Mouse (Mus musculus) yolk sac, embryonic 10.5 days (tissue): ENCODE measurements at regions not wholly inside any gene's neighbourhood (a gene's known extent, or its start where the extent isn't known, plus 50 kb on each side); places are given as distances from the start of the nearest gene placed in this dataset.

Source experiments
- DNase-seq: peaks from one replicate; pipeline ENCODE4 v3.0.0-alpha.2; 2017; ENCODE audit warnings: low spot score

- DNase-seq, result no peak
Measured at GRCm38 (mm10) chr2:172776485-172776884, 163.6 kb downstream of the Bmp7 start.

GRCm38 (mm10) chr2:172777774-172778173 lies 162.3 kb downstream of the Bmp7 start:
- DNase-seq, result no peak

GRCm38 (mm10) chr2:172779096-172779495 lies 161.0 kb downstream of the Bmp7 start:
- no peak for DNase-seq

GRCm38 (mm10) chr2:172782686-172783085 lies 157.4 kb downstream of the Bmp7 start:
- no peak for DNase-seq

DNA sequence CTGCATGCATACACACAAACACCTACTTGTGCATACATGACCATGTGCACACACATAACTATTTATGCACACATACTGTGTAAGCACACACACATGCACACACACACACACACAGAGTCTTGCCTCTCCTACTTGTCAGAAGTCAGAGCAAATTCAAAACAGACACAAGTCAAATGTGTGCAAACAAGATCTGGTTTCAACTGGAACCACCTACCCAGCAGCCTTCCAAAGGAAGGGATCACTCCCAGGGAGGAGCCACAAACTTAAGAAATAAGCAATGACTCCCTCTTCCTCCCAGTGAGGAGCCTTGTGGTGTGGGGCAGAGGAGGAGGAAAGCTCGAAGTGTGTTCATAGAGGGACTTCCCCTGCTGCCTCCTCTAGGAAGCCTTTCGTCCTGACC lies 153.8 kb downstream of the Bmp7 start:
- no peak for DNase-seq

- DNase-seq, result peak; percentile 30
Measured at GRCm38 (mm10) chr2:172787203-172787944, 152.7 kb downstream of the Bmp7 start.

GRCm38 (mm10) chr2:172789260-172789659 lies 150.9 kb downstream of the Bmp7 start:
- no peak for DNase-seq

DNA sequence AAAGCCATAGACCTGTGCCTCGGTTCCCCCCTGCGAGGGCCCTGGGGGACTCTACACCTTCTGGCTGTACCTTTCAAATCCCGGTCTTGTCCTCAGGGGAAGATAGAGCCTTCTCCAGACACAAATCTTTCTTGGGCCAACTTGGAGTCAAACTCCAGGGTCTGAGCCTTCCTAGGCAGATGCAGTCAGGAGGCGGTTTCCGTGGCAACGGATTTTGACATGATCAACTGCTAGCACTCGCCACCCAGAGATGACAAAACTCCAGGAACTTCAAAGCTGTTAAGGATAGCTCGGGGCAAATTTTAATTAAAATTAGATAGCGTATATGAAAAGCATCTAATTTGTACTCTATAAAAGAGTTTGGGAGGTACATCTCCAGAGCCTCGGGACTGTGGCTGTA lies 147.6 kb downstream of the Bmp7 start:
- DNase-seq, result no peak

DNA sequence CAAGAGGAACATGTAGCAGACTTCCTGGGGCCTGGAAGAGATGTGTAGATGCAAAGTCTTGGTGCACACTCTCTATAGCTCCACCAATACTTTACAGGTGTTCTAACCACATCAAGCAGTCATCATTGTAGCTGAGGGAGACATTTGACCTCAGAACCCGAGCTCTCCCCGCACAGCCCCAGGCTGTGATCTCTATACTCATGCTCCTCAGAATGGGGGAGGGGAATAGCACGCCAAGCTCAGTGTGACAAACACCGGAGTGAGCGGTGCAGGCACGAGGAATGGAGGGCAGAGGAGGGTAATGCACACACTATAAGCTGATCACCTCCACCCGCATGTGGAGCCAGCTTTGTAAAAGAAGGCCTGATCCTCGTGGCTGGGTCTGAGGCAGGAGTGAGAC lies 146.1 kb downstream of the Bmp7 start:
- no peak for DNase-seq

DNA sequence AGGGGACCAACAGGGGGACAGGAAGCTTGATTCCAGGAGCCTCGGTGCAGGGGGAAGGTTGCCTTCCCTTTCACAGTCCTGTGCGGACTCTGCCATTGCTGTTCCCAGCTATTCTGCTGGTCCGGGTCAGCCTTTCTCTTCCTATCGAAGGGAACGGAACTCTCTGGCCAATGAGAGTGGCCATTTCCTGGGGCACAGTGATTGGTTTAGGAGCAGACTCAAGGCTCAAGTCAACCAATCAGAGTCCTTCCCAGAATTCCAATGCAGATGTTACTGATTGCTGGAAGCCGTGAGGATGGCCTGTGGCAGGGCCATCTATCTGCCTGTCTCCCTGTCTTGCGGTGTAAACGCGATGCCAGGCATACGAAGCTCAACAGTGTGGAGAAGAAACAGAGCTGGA lies 145.3 kb downstream of the Bmp7 start:
- DNase-seq, result no peak

DNA sequence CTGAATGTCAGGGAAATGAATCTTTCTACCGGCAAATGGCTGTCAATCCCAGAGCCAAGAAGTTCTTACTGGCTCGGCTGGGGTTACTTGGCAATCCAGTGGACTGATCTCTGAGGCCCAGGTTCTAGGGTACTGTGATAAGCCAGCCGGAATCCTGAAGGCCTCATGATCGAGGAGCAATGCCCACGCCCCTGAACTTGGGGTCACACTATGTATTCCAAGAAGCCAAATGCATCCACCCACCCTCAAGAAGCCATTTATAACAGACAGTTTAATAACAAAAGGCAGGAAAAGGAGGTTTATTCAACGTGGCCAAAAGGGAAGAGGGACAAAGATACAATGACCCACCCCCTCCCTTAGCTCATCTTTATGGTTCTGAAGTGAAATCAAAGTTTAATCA lies 144.0 kb downstream of the Bmp7 start:
- DNase-seq, result no peak

- no peak for DNase-seq
Measured at GRCm38 (mm10) chr2:172796955-172797354, 143.2 kb downstream of the Bmp7 start.

DNA sequence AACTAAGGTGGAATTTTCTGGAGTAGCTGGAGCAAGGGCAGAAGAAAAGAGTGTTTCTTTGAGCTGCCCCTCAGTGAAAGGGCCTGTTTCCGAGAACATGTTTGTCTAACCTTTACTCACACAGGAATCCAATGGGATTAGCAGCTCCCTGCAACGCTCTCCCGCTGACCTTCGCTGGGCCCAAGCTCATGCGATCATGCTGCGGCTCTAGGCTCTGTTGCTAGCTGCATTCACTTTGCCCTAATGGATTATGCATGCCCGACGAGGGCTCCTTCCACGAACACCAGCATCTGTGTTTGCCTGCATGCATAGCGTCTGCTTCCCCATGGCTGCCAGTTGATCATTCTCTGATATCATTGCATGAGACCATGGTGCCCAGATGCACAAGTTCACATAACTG lies 140.2 kb downstream of the Bmp7 start:
- DNase-seq, result peak; percentile 49

DNA sequence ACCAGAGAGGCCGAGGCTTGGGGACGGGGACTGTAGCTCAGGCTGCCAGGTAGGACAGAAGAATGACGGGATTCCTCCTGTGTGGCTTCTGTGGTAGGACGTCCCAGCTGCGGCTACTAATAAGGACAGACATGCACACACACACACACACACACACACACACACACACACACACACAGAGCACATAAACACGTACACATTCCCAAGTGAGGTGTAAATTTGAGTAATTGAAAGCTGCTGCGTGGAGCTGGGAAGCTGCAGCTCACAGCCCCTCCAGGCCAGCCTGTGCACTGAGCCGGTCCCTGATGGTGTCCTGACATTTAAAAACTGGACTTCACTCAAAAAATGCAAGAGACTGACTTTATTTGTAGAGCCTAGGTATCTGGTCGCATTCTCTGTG lies 139.3 kb downstream of the Bmp7 start:
- DNase-seq, result no peak

GRCm38 (mm10) chr2:172801804-172802203 lies 138.3 kb downstream of the Bmp7 start:
- no peak for DNase-seq

GRCm38 (mm10) chr2:172807446-172807845 lies 132.7 kb downstream of the Bmp7 start:
- DNase-seq, result no peak

DNA sequence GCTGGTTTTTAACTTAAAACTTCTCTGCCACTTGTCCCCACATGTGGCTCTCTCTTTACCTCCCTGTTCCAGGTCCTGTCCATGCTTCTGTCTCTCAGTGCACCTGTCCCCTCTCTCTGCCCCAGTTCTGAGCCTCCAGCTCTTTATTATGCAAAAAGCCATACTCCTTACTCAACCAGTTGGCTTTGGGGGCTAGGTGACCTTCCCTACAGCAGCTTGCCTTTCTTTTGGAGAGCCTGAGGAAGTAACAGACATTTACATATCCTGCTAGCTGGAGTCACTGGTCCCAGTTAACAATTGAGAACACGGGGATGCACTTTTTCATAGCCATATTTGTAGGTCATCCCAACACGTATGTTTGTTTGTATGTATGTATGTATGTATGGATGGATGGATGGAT lies 130.8 kb downstream of the Bmp7 start:
- DNase-seq, result no peak

- no peak for DNase-seq
Measured at GRCm38 (mm10) chr2:172813319-172813718, 126.8 kb downstream of the Bmp7 start.

DNA sequence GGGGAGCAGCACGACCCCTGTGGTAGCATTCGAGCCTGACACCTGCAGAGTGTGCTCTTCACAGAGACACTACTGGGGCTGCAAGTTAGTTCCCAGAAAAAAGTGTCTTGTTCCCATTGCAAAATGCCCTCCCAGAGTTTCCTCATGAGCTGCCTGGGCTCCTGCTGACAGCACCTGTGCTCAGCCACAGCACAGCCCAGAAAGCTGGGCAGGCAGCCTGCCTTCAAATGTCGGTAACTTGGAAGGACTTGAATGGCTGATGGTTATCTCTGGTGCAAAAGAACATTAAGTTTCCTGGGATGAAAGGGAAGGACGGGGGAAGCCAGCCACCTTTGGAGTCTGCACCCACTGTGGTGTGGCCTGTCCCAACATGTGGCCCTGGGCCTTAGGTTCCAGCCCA lies 126.2 kb downstream of the Bmp7 start:
- no peak for DNase-seq

GRCm38 (mm10) chr2:172815146-172815545 lies 125.0 kb downstream of the Bmp7 start:
- no peak for DNase-seq

- no peak for DNase-seq
Measured at GRCm38 (mm10) chr2:172817058-172817745, 122.9 kb downstream of the Bmp7 start.
